Mouse (Mus musculus): ENCODE measurements around the gene Endou.
"Not testable (repeated sequence)": the region's sequence is repeated elsewhere in the genome, so short reads cannot be mapped to it uniquely, and the experiment has no call there.

Gene Endou

GRCm38 (mm10) chr15:97682053-97682452 lies 49.1 kb downstream of the Endou start:
- DNase-seq (ENCODE audit: low spot score in 2 of 2), result no peak

- no peak for DNase-seq (ENCODE audit: low spot score in 2 of 2)
These were observed 51.0 kb downstream of the Endou start for GRCm38 (mm10) chr15:97679991-97680681.

DNA sequence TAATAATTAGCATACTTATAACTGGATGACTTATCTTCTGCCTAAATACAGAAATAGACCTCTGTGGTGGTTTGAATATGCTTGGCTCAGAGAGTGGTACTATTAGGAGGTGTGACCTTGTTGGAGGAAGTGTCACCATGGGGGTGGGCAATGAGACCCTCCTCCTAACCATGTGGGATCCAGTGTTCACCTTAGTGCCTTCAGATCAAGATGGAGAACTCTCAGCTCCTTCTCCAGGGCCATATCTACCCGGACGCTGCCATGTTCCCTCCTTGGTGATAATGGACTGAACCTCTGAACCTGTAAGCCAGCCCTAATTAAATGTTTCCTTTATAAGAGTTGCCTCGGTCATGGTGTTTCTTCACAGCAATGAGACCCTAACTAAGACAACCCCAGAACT lies 53.8 kb downstream of the Endou start:
- DNase-seq (ENCODE audit: low spot score in 2 of 2), result no peak

DNA sequence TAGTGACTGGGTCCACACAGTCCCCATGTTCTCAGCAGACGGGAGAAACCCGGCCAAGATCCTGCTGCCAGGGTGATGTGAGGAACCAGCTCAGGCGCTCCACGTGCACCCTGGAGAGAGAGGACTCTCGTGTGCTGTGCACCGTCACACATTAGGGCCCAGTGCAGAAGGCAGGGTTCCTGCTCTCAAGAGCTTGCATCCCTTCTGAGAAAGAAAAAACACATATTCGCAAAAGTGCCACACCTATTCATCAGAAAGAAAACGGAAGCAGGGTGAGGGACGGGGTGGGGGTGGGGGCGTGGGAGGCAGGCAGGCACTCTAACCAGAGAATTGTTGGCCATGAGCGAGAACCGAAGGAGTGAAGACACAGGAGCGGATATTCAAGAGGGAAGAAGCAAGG lies 55.2 kb downstream of the Endou start:
- no peak for DNase-seq (ENCODE audit: low spot score in 2 of 2)

DNA sequence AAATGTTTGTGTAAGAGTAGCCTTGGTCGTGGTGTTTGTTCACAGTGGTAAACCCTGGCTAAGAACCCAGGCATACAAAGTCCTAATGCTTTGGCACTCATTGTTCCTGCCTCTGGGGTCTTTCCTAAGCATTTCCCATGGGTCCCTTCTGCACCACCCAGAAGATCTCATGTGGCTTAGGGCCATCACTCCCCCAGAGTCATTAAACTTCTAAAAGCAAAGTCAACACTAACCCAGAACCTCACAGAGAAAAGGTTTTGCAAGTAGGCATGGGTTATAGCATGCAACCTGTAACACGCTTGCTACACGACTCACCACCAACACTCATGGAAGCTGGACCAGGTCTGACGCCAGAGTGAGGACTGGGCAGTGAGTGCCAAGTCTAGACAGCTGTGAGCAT lies 56.7 kb downstream of the Endou start:
- DNase-seq (ENCODE audit: low spot score in 2 of 2), result no peak

DNA sequence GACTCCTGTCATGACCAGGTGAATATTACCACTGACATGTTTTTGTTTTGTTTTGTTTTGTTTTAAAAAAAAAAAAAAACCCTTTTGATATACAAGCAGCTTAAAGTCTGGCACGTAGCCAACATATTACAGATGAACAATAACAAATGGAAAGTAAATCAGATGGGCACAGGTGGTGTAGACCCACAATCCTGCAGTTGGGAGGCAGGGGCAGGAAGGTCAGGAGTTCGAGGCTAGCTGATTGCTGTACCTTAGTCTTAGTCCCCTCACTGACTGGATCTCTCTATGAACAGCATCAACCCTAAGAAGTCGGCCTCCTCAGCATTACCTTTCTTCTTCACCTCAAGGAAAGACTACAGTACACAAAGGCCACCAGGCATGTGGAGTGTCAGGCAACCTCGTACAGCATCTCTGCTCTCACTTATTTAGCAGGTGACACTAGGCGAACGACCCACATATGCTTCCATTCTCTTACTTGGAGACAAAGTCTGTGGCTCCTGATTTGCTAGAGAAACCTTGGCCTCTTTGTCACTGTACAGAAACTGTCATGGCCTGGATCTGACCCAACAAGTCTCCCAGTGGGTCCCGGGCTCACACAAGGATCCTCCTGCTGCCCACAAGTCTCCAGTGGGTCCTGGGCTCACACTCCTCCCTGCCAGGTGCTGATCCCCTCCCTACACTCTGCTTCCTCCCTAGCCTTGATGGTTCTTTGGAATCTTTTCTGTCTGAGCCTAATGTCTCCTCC lies 57.7 kb downstream of the Endou start:
- DNase-seq (ENCODE audit: low spot score in 2 of 2), result no peak

GRCm38 (mm10) chr15:97672211-97672765 lies 58.9 kb downstream of the Endou start:
- no peak for DNase-seq (ENCODE audit: low spot score in 2 of 2)

- DNase-seq (ENCODE audit: low spot score in 2 of 2), result no peak
These were observed 60.6 kb downstream of the Endou start for GRCm38 (mm10) chr15:97670554-97670953.

DNA sequence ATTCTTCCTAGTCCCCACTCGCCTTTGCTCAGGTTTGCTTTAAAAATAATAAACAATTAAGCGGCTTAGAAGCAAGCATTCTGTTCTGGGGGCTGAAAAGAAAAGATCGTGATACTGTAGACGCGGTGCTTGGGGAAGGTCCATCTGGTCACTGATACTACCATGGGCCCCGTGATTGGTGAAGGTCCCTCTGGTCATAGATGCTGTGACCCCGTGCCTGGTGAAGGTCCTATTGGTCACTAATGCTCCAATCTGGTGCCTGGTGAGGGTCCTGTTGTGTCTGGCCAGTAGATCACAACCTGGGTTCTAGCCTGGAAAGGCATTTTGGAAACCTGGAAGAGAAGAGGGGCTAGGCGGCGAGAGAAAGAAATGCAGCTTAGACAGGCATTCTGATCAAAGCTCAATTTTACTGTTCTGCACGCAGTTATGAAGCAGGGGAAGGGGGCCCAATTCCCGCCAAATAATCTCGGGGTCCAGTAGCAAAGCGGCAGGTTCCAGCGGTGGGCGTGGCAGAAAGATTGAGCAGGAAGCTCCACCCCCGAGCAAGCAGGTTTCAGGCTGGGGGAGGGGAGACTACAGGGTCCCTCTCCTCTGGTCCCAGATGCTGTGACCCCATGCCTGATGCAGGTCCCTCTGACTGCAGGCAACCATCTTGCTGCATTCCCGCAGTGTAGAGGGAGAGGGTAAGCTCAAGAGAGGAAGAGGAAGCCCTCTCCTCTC lies 62.8 kb downstream of the Endou start:
- not testable (repeated sequence) for DNase-seq (ENCODE audit: low spot score in 2 of 2)

DNA sequence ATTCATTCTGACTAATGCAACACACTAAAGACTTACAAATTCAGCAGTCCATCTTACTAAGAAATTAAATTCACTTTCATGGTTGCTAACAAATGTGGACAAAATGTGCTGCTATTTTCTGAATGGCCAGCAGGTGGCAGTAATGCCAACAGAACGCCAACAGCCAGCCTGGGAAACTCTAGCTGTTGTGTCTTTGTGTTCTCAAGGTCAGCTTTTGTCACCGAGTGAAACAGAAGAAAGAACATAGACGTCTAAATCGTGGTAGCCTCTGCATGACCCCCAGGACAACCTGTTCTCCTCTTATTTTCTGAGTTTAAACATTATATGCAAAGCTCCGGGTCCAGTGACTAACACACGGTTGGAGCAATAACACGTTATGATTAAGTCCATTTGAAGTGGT lies 63.7 kb downstream of the Endou start:
- DNase-seq (ENCODE audit: low spot score in 2 of 2), result peak; percentile 42 to 68

DNA sequence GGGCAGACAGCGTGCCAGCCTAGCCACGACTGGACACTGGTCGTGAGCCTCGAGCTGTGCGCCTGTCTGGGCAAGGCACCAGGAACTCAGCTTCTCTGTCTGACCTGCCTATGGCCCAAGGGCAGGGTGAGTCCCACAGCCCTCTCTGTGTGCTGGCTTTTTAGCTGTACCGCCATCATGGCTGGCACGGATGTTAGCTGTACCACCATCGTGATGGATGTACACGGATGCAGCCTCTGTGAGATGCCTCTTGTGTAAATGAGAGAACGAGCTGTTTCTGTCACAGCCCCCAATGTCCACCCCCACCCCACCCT lies 64.7 kb downstream of the Endou start:
- DNase-seq (ENCODE audit: low spot score in 2 of 2), result no peak

DNA sequence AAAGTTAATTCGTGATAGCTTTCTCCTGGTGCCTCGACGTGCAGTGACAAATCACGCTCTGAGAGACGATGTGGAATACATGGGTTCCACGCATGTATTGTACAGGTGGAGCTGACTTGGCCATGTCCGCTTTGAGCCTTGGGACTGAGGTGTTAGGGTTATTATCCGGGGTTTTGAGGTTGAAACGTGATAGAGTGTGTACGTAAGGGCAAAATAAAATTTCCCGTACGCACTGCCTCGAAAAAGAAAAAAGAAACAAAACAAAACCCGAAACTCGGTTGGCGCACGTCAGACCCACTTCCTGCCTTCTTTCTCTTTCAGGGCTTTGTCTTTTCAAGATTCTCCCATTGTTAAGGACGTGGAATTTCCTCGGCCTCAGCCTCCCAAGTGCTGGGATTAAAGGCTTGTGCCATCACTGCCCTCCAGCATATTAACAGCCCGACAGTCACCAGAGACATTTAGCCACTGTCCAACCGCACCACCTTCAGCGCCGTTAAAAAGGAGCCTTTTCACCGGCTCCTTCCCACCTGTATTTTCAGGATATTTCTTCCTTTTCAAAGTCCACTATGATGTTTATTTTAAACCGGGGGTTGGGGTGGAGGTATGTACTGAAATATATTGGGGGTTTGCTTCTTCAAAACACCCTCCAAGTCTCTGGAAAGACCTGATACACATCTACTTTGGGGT lies 65.2 kb downstream of the Endou start:
- DNase-seq (ENCODE audit: low spot score in 2 of 2), result no peak

GRCm38 (mm10) chr15:97664981-97665668 lies 66.0 kb downstream of the Endou start:
- DNase-seq (ENCODE audit: low spot score in 2 of 2), result peak; percentile 16 to 42

- DNase-seq (ENCODE audit: low spot score in 2 of 2), result peak; percentile 60 to 79
These were observed 67.3 kb downstream of the Endou start for GRCm38 (mm10) chr15:97663750-97664406.
